Mouse (Mus musculus) MEL (cell line): ENCODE measurements around the gene Gpr75. TPM values are rescaled to one million over a fixed set of nuclear protein-coding genes. Genes with fewer than 3 reads are reported as not detected.

Experiments
- DNase-seq: peaks from one replicate; pipeline ENCODE4 v3.0.0; 2011; ENCODE audit warnings: low read depth, low spot score
- H3K27ac ChIP-seq: 2 replicates; pipeline ENCODE4 v1.5.1; 2012; ENCODE audit warnings: low read depth, mild to moderate bottlenecking, control low read depth, low read length, moderate library complexity; ENCODE audit not compliant: control insufficient read depth
- H3K27me3 ChIP-seq, 2 experiments: fragments of 150-350 bp in 1 of 2; sonication (generic) in 1 of 2; 2 replicates each; pipeline ENCODE4 v1.6.1; 2012; ENCODE audit warnings: low read length in 2 of 2, mild to moderate bottlenecking in 2 of 2, improper control_type of control experiment in 1 of 2, moderate library complexity in 1 of 2; ENCODE audit not compliant: insufficient read depth in 2 of 2, control insufficient read depth in 1 of 2
- H3K36me3 ChIP-seq, 2 experiments: 2 replicates each; pipeline ENCODE4 v1.6.1; 2012 to 2014; ENCODE audit warnings: low read length in 2 of 2, improper control_type of control experiment in 1 of 2, inconsistent platforms in 1 of 2, mild to moderate bottlenecking in 1 of 2; ENCODE audit not compliant: insufficient read depth in 2 of 2, control insufficient read depth in 1 of 2
- H3K4me1 ChIP-seq, 2 experiments: fragments of 150-350 bp in 1 of 2; sonication (generic) in 1 of 2; 2 replicates each; pipeline ENCODE4 v1.6.1; 2012; ENCODE audit warnings: low read length in 2 of 2, improper control_type of control experiment in 1 of 2, mild to moderate bottlenecking in 1 of 2; ENCODE audit not compliant: insufficient read depth in 2 of 2, control insufficient read depth in 1 of 2
- H3K4me3 ChIP-seq, 2 experiments: fragments of 150-350 bp in 1 of 2; sonication (generic) in 1 of 2; 2 replicates each; pipeline ENCODE4 v1.5.1; 2012; ENCODE audit warnings: low read depth in 2 of 2, low read length in 2 of 2, mild to moderate bottlenecking in 2 of 2, moderate library complexity in 2 of 2, control low read depth in 1 of 2, improper control_type of control experiment in 1 of 2; ENCODE audit not compliant: control insufficient read depth in 1 of 2, insufficient read depth in 1 of 2
- H3K79me2 ChIP-seq: 2 replicates; pipeline ENCODE4 v1.6.1; 2012; ENCODE audit warnings: mild to moderate bottlenecking, low read length, moderate library complexity; ENCODE audit not compliant: control insufficient read depth, poor library complexity, insufficient read depth
- H3K9ac ChIP-seq: 2 replicates; pipeline ENCODE4 v1.6.1; 2012; ENCODE audit warnings: low read depth, mild to moderate bottlenecking, control low read depth, low read length, moderate library complexity; ENCODE audit not compliant: control insufficient read depth, poor library complexity, severe bottlenecking
- H3K9me3 ChIP-seq: fragments of 150-350 bp; sonication (generic); replicated peaks from 2 replicates; pipeline ENCODE4 v1.6.1; 2012; ENCODE audit warnings: mild to moderate bottlenecking, low read length, improper control_type of control experiment, moderate library complexity; ENCODE audit not compliant: insufficient read depth
- BHLHE40 ChIP-seq: IDR thresholded peaks from 2 replicates; pipeline ENCODE4 v1.6.1; 2012; ENCODE audit warnings: low read depth, mild to moderate bottlenecking, inconsistent platforms, low read length, improper control_type of control experiment, borderline replicate concordance
- CHD1 ChIP-seq: IDR thresholded peaks from 2 replicates; pipeline ENCODE4 v1.6.1; 2012; ENCODE audit warnings: low read depth, mild to moderate bottlenecking, inconsistent platforms, low read length, improper control_type of control experiment
- EP300 ChIP-seq, 2 experiments: IDR thresholded peaks; 2 replicates each; pipeline ENCODE4 v1.6.1; 2011; ENCODE audit warnings: improper control_type of control experiment in 2 of 2, low read length in 2 of 2, low read depth in 1 of 2, mild to moderate bottlenecking in 1 of 2
- ETS1 ChIP-seq: IDR thresholded peaks from 2 replicates; pipeline ENCODE4 v1.6.1; 2012; ENCODE audit warnings: low read depth, mild to moderate bottlenecking, inconsistent platforms, low read length, improper control_type of control experiment, moderate library complexity
- GATA1 ChIP-seq: IDR thresholded peaks from 2 replicates; pipeline ENCODE4 v1.6.1; 2011; ENCODE audit warnings: low read depth, low read length, improper control_type of control experiment
- MAX ChIP-seq: IDR thresholded peaks from 2 replicates; pipeline ENCODE4 v1.6.1; 2011; ENCODE audit warnings: low read length, improper control_type of control experiment
- MXI1 ChIP-seq: IDR thresholded peaks from 2 replicates; pipeline ENCODE4 v1.6.1; 2011; ENCODE audit warnings: mild to moderate bottlenecking, low read depth, low read length, improper control_type of control experiment
- MYB ChIP-seq: IDR thresholded peaks from 2 replicates; pipeline ENCODE4 v1.6.1; 2011; ENCODE audit warnings: mild to moderate bottlenecking, low read depth, low read length, improper control_type of control experiment
- POLR2A ChIP-seq, 2 experiments: IDR thresholded peaks; 2 replicates each; pipeline ENCODE4 v1.6.1; 2011 to 2012; ENCODE audit warnings: low read length in 2 of 2, mild to moderate bottlenecking in 2 of 2, control low read depth in 1 of 2, improper control_type of control experiment in 1 of 2, low read depth in 1 of 2, moderate library complexity in 1 of 2; ENCODE audit not compliant: control insufficient read depth in 1 of 2, insufficient read depth in 1 of 2, poor library complexity in 1 of 2
- RAD21 ChIP-seq: IDR thresholded peaks from 2 replicates; pipeline ENCODE4 v1.6.1; 2011; ENCODE audit warnings: mild to moderate bottlenecking, low read depth, low read length, improper control_type of control experiment
- SMC3 ChIP-seq: IDR thresholded peaks from 2 replicates; pipeline ENCODE4 v1.6.1; 2011; ENCODE audit warnings: low read depth, low read length, improper control_type of control experiment
- TAL1 ChIP-seq: IDR thresholded peaks from 2 replicates; pipeline ENCODE4 v1.6.1; 2012; ENCODE audit warnings: mild to moderate bottlenecking, inconsistent platforms, low read length, moderate library complexity, mixed read lengths
- TCF12 ChIP-seq: IDR thresholded peaks from 2 replicates; pipeline ENCODE4 v1.6.1; 2014; ENCODE audit warnings: low read depth, mild to moderate bottlenecking, inconsistent platforms, low read length, improper control_type of control experiment, moderate library complexity
- USF1 ChIP-seq: IDR thresholded peaks from 2 replicates; pipeline ENCODE4 v1.6.1; 2014; ENCODE audit warnings: low read depth, mild to moderate bottlenecking, inconsistent platforms, low read length, improper control_type of control experiment, moderate library complexity
- ZMIZ1 ChIP-seq: IDR thresholded peaks from 2 replicates; pipeline ENCODE4 v1.6.1; 2012; ENCODE audit warnings: low read depth, mild to moderate bottlenecking, inconsistent platforms, low read length, improper control_type of control experiment, moderate library complexity
- ZNF384 ChIP-seq: IDR thresholded peaks from 2 replicates; pipeline ENCODE4 v1.6.1; 2012; ENCODE audit warnings: low read depth, mild to moderate bottlenecking, inconsistent platforms, low read length, improper control_type of control experiment
- polyA plus RNA-seq, 2 experiments: library from polyadenylated mRNA; stranded (reverse) in 1 of 2; unstranded in 1 of 2; fragments of >175 nt in 1 of 2; fragments of >200 nt in 1 of 2; gene quantifications; 2 replicates each; pipeline versions ENCODE4 v1.2.1 to v1.2.4; 2012; ENCODE audit warnings: low replicate concordance in 2 of 2, low read depth in 1 of 2; ENCODE audit not compliant: insufficient read length in 2 of 2, insufficient read depth in 1 of 2, missing spikeins in 1 of 2
- total RNA-seq: library from RNA; depleted of rRNA; stranded (reverse); fragments of 300-350 nt; gene quantifications from 2 replicates; pipeline ENCODE4 v1.2.3, GENCODE M21; 2012; rRNA removed

Gene Gpr75
- 0.08 TPM in 1 of 2 replicates, not detected in the other for total RNA-seq
- under 1 TPM in 1 of 2 experiments, not detected in 1; 0.08 TPM for polyA plus RNA-seq

- TF ChIP-seq BHLHE40 = no peak
- no peak for TF ChIP-seq USF1
- TF ChIP-seq POLR2A (IDR thresholded peaks at IDR 0.05; ENCODE audit: control insufficient read depth in 1 of 2, insufficient read depth in 1 of 2, low read depth in 1 of 2, low read length in 2 of 2, poor library complexity in 1 of 2) = no peak
- TF ChIP-seq CHD1 = no peak
- no peak for TF ChIP-seq MXI1
- no peaks in the 10 kb centered on the region for H3K4me1 ChIP-seq
- H3K36me3 ChIP-seq = peaks cover 0 to 2% of the 10 kb centered on the region in 2 experiments; a peak in 1 of 4 replicates
- no peak for DNase-seq
- H3K27me3 ChIP-seq = no peaks in the 10 kb centered on the region
- no peak within 1 kb of the TSS for H3K27ac ChIP-seq
- H3K9ac ChIP-seq = no peak within 1 kb of the TSS
- no peaks in the 10 kb centered on the region for H3K9me3 ChIP-seq
- no peak within 1 kb of the TSS for H3K4me3 ChIP-seq
- H3K79me2 ChIP-seq = no peaks in the 10 kb centered on the region
Observed at GRCm38 (mm10) chr11:30885171-30885871, at the start of gene Gpr75, which contains the start of gene Asb3. Gene Gpr75 (plus strand): TSS chr11:30885358. Gene Asb3 (plus strand): TSS chr11:30885416.

DNA sequence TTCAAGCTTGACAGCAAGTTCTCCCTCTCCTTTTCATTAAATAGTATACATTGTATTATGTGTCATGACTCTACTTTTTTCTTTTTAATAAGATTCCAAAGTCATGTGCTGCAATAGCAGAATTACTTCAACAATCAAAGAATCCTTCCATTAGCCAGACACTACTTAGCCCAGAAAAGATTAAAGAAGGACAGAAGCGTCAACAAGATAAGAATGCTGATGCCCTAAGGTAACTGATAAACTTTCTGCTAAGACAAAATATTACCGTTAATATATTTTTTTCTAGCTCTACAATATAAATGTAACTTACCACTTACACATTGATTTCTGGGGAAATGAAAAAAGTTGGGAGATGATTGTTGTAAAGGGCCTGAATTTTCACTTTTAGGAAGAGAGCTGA lies 46.4 kb upstream of the Gpr75 start:
- Histone ChIP-seq H3K9ac (no peak overlapping the region), H3K27ac (no peak overlapping the region), H3K9me3 (no peaks in the 10 kb centered on the region), H3K27me3 (no peaks in the 10 kb centered on the region), H3K4me1 (no peaks in the 10 kb centered on the region; a peak in 1 of 4 replicates), H3K36me3 (peaks cover 4 to 41% of the 10 kb centered on the region in 2 experiments), H3K79me2 (no peaks in the 10 kb centered on the region)
- no peak for DNase-seq
- TF ChIP-seq TCF12 (peak; percentile 42; the same call in 1 of the 2 replicates), ZNF384 (peak; percentile 41; the same call in 1 of the 2 replicates), SMC3 (no peak), ZMIZ1 (no peak), GATA1 (peak; percentile 64; the same call in 1 of the 2 replicates), MYB (no peak), TAL1 (no peak), ETS1 (no peak), MAX (no peak), EP300 (IDR thresholded peaks at IDR 0.05; ENCODE audit: low read depth in 1 of 2, low read length in 2 of 2) (peak; percentile 43 to 53; a peak in 2 of 4 replicates), CHD1 (no peak), BHLHE40 (no peak), RAD21 (no peak)
- TF ChIP-seq, all 39 proteins: peak for 4
- H3K4me3 ChIP-seq = no peak overlapping the region
